Mouse (Mus musculus) midbrain, embryonic 13.5 days (tissue): ENCODE measurements at regions not wholly inside any gene's neighbourhood (a gene's known extent, or its start where the extent isn't known, plus 50 kb on each side); places are given as distances from the start of the nearest gene placed in this dataset.

Source experiments
- ATAC-seq: fragments of 200-750 bp; cut with Nextera tagmentation; 2 replicates; pipeline ENCODE4 v1.8.0; 2017; ENCODE audit warnings: mild to moderate bottlenecking, moderate TSS enrichment, moderate library complexity
- H3K27ac ChIP-seq: fragments of 300-500 bp; sonication (generic); 2 replicates; pipeline ENCODE4 v1.5.1; 2015; ENCODE audit warnings: inconsistent platforms, mild to moderate bottlenecking, moderate library complexity
- H3K27me3 ChIP-seq: fragments of 300-500 bp; sonication (generic); 2 replicates; pipeline ENCODE4 v1.6.1; 2015; ENCODE audit warnings: mild to moderate bottlenecking, inconsistent platforms
- H3K36me3 ChIP-seq: fragments of 300-500 bp; sonication (generic); 2 replicates; pipeline ENCODE4 v1.6.1; 2015; ENCODE audit warnings: mild to moderate bottlenecking, inconsistent platforms
- H3K4me1 ChIP-seq: fragments of 300-500 bp; sonication (generic); replicated peaks from 2 replicates; pipeline ENCODE4 v1.6.1; 2015; ENCODE audit warnings: inconsistent platforms
- H3K4me2 ChIP-seq: fragments of 300-500 bp; sonication (generic); replicated peaks from 2 replicates; pipeline ENCODE4 v1.6.1; 2015; ENCODE audit warnings: moderate library complexity, mild to moderate bottlenecking, inconsistent platforms
- H3K4me3 ChIP-seq: fragments of 300-500 bp; sonication (generic); replicated peaks from 2 replicates; pipeline ENCODE4 v1.5.1; 2015; ENCODE audit warnings: mild to moderate bottlenecking, inconsistent platforms
- H3K9ac ChIP-seq: fragments of 300-500 bp; sonication (generic); replicated peaks from 2 replicates; pipeline ENCODE4 v1.6.1; 2015; ENCODE audit warnings: mild to moderate bottlenecking, inconsistent platforms
- H3K9me3 ChIP-seq: fragments of 300-500 bp; sonication (generic); 2 replicates; pipeline ENCODE4 v1.6.1; 2016; ENCODE audit warnings: mild to moderate bottlenecking, inconsistent platforms
- WGBS: fragments of 180-500 bp; shearing (Covaris S2); methylation state at CpG from one replicate; pipeline ENCODE4 v1.1.7; 2015; 5-methylcytosine and 5-hydroxymethylcytosine counted together

GRCm38 (mm10) chr6:107629376-107629775 is 99.8 kb downstream of the Lrrn1 start:
- no peak for ATAC-seq
- Histone ChIP-seq H3K9ac (no peak overlapping the region), H3K4me2 (no peak overlapping the region), H3K4me1 (no peaks in the 10 kb centered on the region), H3K4me3 (no peak overlapping the region), H3K27me3 (no peaks in the 10 kb centered on the region), H3K27ac (no peak overlapping the region), H3K9me3 (no peaks in the 10 kb centered on the region), H3K36me3 (no peaks in the 10 kb centered on the region)
- WGBS = 83% methylated on average over 1 of the region's 1 CpGs

- no peak overlapping the region for H3K4me2 ChIP-seq
- H3K4me1 ChIP-seq = no peaks in the 10 kb centered on the region
- 60% methylated on average over 2 of the region's 2 CpGs for WGBS
- no peaks in the 10 kb centered on the region for H3K36me3 ChIP-seq
- 0 out of 2 replicates have a peak, but pooled peaks have one; percentile 24 for ATAC-seq
- no peaks in the 10 kb centered on the region for H3K9me3 ChIP-seq
- H3K27me3 ChIP-seq = no peaks in the 10 kb centered on the region
- H3K27ac ChIP-seq = no peak overlapping the region
- H3K4me3 ChIP-seq = no peak overlapping the region
- H3K9ac ChIP-seq = no peak overlapping the region
Observed at GRCm38 (mm10) chr6:107645751-107646150, 116.2 kb downstream of the Lrrn1 start.

- Histone ChIP-seq H3K36me3 (no peaks in the 10 kb centered on the region), H3K9me3 (no peaks in the 10 kb centered on the region), H3K9ac (no peak overlapping the region), H3K4me1 (peaks cover 16% of the 10 kb centered on the region), H3K4me2 (no peak overlapping the region), H3K4me3 (no peak overlapping the region), H3K27me3 (0 out of 2 replicates have a peak, but pooled peaks cover 3% of the 10 kb centered on the region), H3K27ac (peak overlapping the region; percentile 41; the same call in 1 of the 2 replicates)
- peak; percentile 87 for ATAC-seq
Observed at GRCm38 (mm10) chr6:107653840-107654523, 124.4 kb downstream of the Lrrn1 start.

GRCm38 (mm10) chr6:107657805-107658204 is 128.2 kb downstream of the Lrrn1 start:
- Histone ChIP-seq H3K36me3 (no peaks in the 10 kb centered on the region), H3K4me2 (no peak overlapping the region), H3K4me3 (no peak overlapping the region), H3K9ac (no peak overlapping the region), H3K27me3 (no peaks in the 10 kb centered on the region), H3K9me3 (no peaks in the 10 kb centered on the region), H3K4me1 (peaks cover 16% of the 10 kb centered on the region), H3K27ac (no peak overlapping the region)
- WGBS = 88% methylated on average over 2 of the region's 2 CpGs
- ATAC-seq = no peak

GRCm38 (mm10) chr6:107661009-107661764 is 131.6 kb downstream of the Lrrn1 start:
- Histone ChIP-seq H3K36me3 (no peaks in the 10 kb centered on the region), H3K9me3 (no peaks in the 10 kb centered on the region), H3K27me3 (no peaks in the 10 kb centered on the region), H3K27ac (no peak overlapping the region), H3K9ac (no peak overlapping the region), H3K4me2 (no peak overlapping the region), H3K4me3 (no peak overlapping the region), H3K4me1 (no peaks in the 10 kb centered on the region)
- WGBS = 66% methylated on average over 5 of the region's 5 CpGs
- peak; percentile 79 for ATAC-seq

GRCm38 (mm10) chr6:107699298-107699697 is 169.7 kb downstream of the Lrrn1 start:
- no peak overlapping the region for H3K27ac ChIP-seq
- ATAC-seq = no peak
- H3K4me2 ChIP-seq = no peak overlapping the region
- H3K9ac ChIP-seq = no peak overlapping the region
- H3K27me3 ChIP-seq = no peaks in the 10 kb centered on the region
- no peak overlapping the region for H3K4me3 ChIP-seq
- H3K4me1 ChIP-seq = no peaks in the 10 kb centered on the region
- H3K36me3 ChIP-seq = no peaks in the 10 kb centered on the region
- 93% methylated on average over 4 of the region's 4 CpGs for WGBS
- H3K9me3 ChIP-seq = no peaks in the 10 kb centered on the region

- no peak for ATAC-seq
- Histone ChIP-seq H3K9ac (no peak overlapping the region), H3K27me3 (no peaks in the 10 kb centered on the region), H3K9me3 (no peaks in the 10 kb centered on the region), H3K4me2 (no peak overlapping the region), H3K36me3 (no peaks in the 10 kb centered on the region), H3K4me3 (no peak overlapping the region), H3K27ac (no peak overlapping the region), H3K4me1 (peaks cover 24% of the 10 kb centered on the region)
- WGBS = 88% methylated on average over 2 of the region's 2 CpGs
Observed at GRCm38 (mm10) chr6:107708185-107708584, 178.6 kb downstream of the Lrrn1 start.

GRCm38 (mm10) chr6:107708608-107709007 is 179.0 kb downstream of the Lrrn1 start:
- Histone ChIP-seq H3K36me3 (no peaks in the 10 kb centered on the region), H3K4me2 (no peak overlapping the region), H3K9me3 (no peaks in the 10 kb centered on the region), H3K27ac (no peak overlapping the region), H3K4me1 (peaks cover 28% of the 10 kb centered on the region), H3K4me3 (no peak overlapping the region), H3K9ac (no peak overlapping the region), H3K27me3 (no peaks in the 10 kb centered on the region)
- no peak for ATAC-seq
- 83% methylated on average over 1 of the region's 1 CpGs for WGBS

GRCm38 (mm10) chr6:107710360-107710759 is 180.8 kb downstream of the Lrrn1 start:
- no peaks in the 10 kb centered on the region for H3K27me3 ChIP-seq
- WGBS = 76% methylated on average over 5 of the region's 5 CpGs
- no peak for ATAC-seq

GRCm38 (mm10) chr6:107711181-107712087 is 181.9 kb downstream of the Lrrn1 start:
- no peaks in the 10 kb centered on the region for H3K9me3 ChIP-seq
- peaks cover 35% of the 10 kb centered on the region for H3K4me1 ChIP-seq
- no peaks in the 10 kb centered on the region for H3K36me3 ChIP-seq
- H3K27ac ChIP-seq = peak overlapping the region; percentile 77
- no peaks in the 10 kb centered on the region for H3K27me3 ChIP-seq
- H3K9ac ChIP-seq = no peak overlapping the region
- ATAC-seq = peak; percentile 80
- H3K4me3 ChIP-seq = no peak overlapping the region; the same call in 1 of the 2 replicates
- 13% methylated on average over 22 of the region's 22 CpGs for WGBS
- H3K4me2 ChIP-seq = peak overlapping the region; percentile 18

More at GRCm38 (mm10) chr6:107710360-107710759, 180.8 kb downstream of the Lrrn1 start:
- Histone ChIP-seq H3K9me3 (no peaks in the 10 kb centered on the region), H3K4me1 (peaks cover 35% of the 10 kb centered on the region), H3K9ac (no peak overlapping the region), H3K4me2 (no peak overlapping the region), H3K27ac (no peak overlapping the region), H3K4me3 (no peak overlapping the region), H3K36me3 (no peaks in the 10 kb centered on the region)

GRCm38 (mm10) chr6:107713051-107713450 is 183.5 kb downstream of the Lrrn1 start:
- Histone ChIP-seq H3K9ac (no peak overlapping the region), H3K27me3 (no peaks in the 10 kb centered on the region), H3K4me2 (no peak overlapping the region), H3K4me1 (peaks cover 35% of the 10 kb centered on the region), H3K36me3 (no peaks in the 10 kb centered on the region), H3K4me3 (no peak overlapping the region), H3K27ac (peak overlapping the region; percentile 77), H3K9me3 (no peaks in the 10 kb centered on the region)
- 12% methylated on average over 6 of the region's 6 CpGs for whole genome bisulfite sequencing
- ATAC-seq = peak; percentile 62

GRCm38 (mm10) chr6:107717194-107717593 is 187.6 kb downstream of the Lrrn1 start:
- Histone ChIP-seq H3K4me2 (no peak overlapping the region), H3K27me3 (no peaks in the 10 kb centered on the region), H3K36me3 (no peaks in the 10 kb centered on the region), H3K9me3 (no peaks in the 10 kb centered on the region), H3K4me3 (no peak overlapping the region), H3K4me1 (peaks cover 24% of the 10 kb centered on the region), H3K27ac (no peak overlapping the region), H3K9ac (no peak overlapping the region)
- 97% methylated on average over 2 of the region's 2 CpGs for WGBS
- ATAC-seq = no peak
